Mouse (Mus musculus) brown adipose tissue, adult 24 weeks (tissue): ENCODE results near the gene Arid5b. TPM values are rescaled to one million over a fixed set of nuclear protein-coding genes. Genes with fewer than 3 reads are reported as not detected.

ENCODE experiments used
- H3K27ac ChIP-seq: fragments of 200-500 bp; replicated peaks from 2 replicates; pipeline ENCODE4 v1.5.1; 2012; ENCODE audit warnings: low read depth, mild to moderate bottlenecking, low read length
- H3K4me1 ChIP-seq: fragments of 200-500 bp; 2 replicates; pipeline ENCODE4 v1.6.1; 2012; ENCODE audit warnings: low read length, mixed read lengths; ENCODE audit not compliant: control insufficient read depth, insufficient read depth, insufficient read length
- H3K4me3 ChIP-seq: fragments of 200-500 bp; 2 replicates; pipeline ENCODE4 v1.5.1; 2012; ENCODE audit warnings: low read depth, mild to moderate bottlenecking, low read length, moderate library complexity; ENCODE audit not compliant: insufficient read depth
- polyA plus RNA-seq: library from polyadenylated mRNA; stranded (reverse); fragments of >200 nt; gene quantifications from 2 replicates; pipeline ENCODE4 v1.2.4, GENCODE M21; 2012; ENCODE audit not compliant: missing spikeins, insufficient read depth, insufficient read length

Gene Arid5b
- polyA plus RNA-seq, 1 experiment: 5.0 TPM

DNA sequence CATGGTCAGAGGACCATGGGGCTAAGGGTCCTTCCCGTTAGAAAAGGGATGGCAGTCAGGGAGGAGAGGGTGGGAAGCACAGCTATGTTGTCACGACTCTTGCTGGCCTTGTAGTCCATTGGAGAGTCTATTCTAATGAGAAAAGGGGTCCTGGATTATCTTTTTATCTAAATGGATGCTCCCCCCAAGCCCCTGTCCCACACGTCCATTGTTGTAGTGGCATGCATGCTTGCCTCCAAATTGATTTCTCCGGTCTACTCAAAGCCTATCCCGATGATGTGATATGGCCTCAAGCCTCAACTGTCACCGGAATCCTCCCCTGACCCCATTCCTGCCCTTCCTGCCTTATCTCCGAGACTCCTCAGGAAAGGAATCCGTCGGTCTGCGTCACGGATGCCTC, 187.5 kb downstream of the Arid5b start:
- peak overlapping the region; percentile 93 for H3K27ac ChIP-seq
- peaks cover 24% of the 10 kb centered on the region for H3K4me1 ChIP-seq
- no peak overlapping the region for H3K4me3 ChIP-seq

DNA sequence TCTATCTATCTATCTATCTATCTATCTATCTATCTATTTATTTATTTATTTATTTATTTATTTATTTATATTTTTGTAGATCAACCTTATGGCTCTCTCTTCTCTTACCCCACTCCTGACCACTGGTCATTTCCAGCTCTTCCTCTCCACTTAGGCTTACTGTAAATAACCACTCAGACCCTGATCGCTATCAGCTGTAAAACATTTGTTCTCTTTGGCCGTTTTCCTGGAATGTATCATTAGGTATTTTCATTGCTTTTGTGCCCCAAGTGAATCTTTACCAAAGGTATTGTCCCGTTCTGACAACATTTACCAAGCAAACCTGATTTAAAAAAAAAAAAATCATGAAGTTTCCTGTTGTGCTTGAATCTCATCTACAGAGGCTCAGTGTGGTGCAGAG, 188.0 kb downstream of the Arid5b start:
- Histone ChIP-seq H3K4me3 (no peak overlapping the region), H3K27ac (peak overlapping the region; percentile 93), H3K4me1 (peaks cover 24% of the 10 kb centered on the region)

DNA sequence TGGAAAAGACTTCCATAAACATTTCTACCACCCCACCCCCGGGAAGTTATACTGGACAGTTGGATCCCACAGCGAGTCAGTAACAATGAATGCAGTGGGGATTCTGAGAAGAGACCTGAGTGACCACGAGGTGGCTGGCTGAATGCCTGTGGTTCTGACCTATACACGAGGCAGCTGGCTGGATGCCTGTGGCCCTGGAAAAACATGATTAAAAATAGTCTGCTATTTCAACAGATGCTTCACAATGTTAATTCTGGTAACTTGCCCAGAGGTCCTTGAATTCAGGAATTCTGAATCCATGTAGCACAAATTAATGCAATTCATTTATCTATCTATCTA, 188.4 kb downstream of the Arid5b start:
- H3K4me1 ChIP-seq: peaks cover 24% of the 10 kb centered on the region
- H3K27ac ChIP-seq: peak overlapping the region; percentile 97
- peak overlapping the region; percentile 19; the same call in 1 of the 2 replicates for H3K4me3 ChIP-seq

DNA sequence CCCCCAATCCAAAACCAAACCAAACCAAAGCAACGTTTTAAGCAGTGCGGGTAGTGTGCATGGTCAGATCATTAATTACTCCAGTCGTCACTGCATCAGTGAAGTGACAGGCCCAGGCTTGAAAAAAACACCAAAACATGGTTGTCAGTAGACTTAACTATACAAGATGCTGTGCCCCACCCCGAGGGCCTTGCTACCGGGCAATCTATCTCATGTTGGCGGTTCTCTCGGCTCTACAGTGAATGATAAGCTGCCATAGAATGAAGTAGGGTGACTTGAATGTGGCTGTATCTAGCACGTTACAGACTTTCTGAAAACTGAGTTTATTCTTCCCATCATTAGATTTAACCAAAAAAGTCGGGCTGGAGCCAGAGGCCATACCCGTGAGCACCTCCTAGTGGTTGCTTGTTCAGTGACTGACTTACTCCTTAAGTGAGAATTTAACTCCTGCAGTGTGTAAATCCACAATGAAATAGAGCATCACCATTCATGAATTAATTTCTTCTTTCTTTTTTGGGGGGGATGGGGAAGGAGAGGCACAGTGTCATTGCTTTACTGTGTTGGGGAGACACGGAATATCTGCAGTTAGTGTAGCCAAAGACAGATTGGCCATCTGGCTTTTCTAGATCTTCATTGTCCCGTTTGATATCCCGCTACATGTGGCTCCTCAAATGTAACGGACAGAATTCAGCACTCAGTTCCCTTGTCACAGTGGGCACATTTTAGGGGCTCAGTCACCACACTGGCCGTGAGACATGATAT, 188.9 kb downstream of the Arid5b start:
- Histone ChIP-seq H3K4me1 (peaks cover 24% of the 10 kb centered on the region), H3K4me3 (peak overlapping the region; percentile 19; the same call in 1 of the 2 replicates), H3K27ac (peak overlapping the region; percentile 97)

DNA sequence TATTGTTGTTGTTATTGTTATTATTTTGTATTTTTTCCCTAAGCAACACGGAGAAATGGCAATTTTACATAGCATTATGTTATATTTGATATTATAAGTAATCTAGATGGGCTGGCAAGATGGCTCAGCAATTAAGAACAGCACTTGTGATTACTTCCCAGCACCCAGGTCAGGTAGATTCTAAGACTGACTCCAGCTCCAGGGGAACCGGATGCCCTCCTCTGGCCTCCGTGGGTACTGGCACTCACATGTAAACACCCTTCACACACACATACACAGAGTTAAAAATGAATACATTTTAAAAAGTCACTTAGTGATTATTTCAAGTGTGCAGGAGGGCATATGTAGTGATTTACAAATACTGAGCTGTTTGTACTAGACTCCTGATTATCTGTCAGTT, 190.8 kb downstream of the Arid5b start:
- Histone ChIP-seq H3K27ac (no peak overlapping the region), H3K4me3 (no peak overlapping the region), H3K4me1 (peaks cover 20% of the 10 kb centered on the region)

DNA sequence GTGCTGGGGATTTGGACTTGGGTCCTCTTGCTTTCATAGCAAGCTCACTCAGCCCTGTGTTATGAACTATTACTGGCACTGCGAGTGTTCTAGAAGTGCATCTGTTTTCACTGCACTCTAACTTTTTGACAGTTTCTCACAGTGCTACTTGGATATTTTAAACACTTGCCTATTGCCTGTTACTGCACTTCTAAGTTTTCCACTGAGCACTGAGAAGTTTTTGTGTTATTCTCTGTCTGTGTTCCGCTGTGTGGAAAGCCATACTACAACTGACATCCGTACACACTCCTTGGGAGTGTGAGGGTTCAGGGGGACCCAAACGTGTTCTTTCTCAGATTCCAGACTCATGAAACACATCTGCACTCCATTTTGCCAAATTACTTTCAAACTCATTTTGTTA, 191.6 kb downstream of the Arid5b start:
- H3K4me1 ChIP-seq: peaks cover 18% of the 10 kb centered on the region
- H3K4me3 ChIP-seq: no peak overlapping the region
- H3K27ac ChIP-seq: no peak overlapping the region

DNA sequence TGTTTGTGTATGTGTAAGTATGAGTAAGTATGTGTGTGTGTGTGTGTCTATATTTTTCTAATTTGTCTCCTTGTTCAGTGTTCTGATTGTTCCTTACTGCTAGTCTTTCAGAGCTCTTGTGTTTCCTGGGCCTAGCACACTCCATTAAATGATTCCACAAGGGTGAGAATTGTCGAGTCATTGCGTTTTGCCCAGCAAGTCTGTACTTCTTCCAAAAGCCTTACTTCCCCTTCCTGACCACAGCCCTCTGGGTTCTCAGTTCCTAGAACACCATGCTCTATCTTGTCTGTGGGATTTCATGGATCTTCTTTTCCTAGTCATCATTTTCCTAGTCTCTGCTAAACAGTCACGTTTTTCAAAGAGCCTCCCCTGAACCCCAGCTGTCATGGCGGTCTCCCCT, 193.0 kb downstream of the Arid5b start:
- H3K27ac ChIP-seq: no peak overlapping the region
- no peak overlapping the region for H3K4me3 ChIP-seq
- peaks cover 6% of the 10 kb centered on the region; the same call in 1 of the 2 replicates for H3K4me1 ChIP-seq

DNA sequence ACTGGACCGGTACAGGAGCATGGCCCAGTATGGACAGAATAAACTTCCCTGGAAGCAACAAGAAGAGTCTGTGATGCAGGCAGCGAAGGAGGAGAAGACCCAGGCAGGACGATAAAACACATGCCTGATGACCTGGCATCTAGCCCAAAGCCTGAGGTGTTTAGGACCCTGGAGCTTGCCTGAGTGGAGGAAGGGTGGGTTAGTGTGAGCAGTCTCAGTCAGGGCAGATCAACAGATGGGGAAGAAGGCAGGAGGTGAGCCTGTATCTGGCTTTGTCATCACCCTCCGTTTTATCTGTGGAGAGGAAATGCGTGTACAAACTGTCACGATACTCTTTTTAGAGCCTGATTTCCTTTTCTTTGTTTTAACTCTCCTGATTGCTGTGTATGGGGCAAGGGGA, 196.8 kb downstream of the Arid5b start:
- peaks cover 10% of the 10 kb centered on the region; the same call in 1 of the 2 replicates for H3K4me1 ChIP-seq
- H3K27ac ChIP-seq: peak overlapping the region; percentile 94
- H3K4me3 ChIP-seq: peak overlapping the region; percentile 34

DNA sequence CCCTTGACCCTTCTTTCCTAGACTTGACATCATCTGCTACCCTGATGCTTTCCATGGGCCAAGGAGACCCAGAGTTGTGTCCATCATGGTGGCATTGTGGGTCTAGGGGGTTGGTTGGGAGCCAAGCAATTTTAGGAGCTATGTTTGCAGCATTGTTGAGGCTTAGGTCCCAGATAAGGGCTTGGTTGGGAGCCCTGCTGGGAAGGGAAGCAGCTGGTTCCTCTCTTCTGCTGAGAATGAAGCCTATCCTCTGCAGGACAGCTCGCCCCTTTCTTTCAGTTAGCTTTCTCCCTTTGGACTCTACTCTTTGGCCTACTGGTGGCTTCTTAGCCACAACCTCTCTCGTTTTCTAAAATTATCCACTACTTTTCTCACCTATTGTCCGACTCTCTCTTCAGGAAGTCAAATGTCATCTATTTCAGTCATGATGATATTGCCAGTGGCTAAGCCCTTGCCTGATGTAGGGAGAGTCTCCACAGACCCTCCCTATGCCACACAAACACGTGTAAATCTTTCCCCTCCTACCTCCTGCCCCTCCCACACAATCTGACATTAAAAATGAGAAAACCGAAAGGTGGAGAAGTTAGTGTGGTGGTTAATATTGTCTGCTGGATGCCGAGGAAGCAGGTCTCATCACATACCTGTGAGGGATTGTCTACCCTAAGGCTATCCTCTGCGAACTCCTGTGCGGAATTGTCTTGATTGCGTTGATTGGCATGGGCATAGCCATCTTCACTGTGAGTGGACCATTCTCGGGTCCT, 198.4 kb downstream of the Arid5b start:
- H3K4me1 ChIP-seq: peaks cover 10% of the 10 kb centered on the region; the same call in 1 of the 2 replicates
- H3K4me3 ChIP-seq: peak overlapping the region; percentile 4; the same call in 1 of the 2 replicates
- peak overlapping the region; percentile 94 for H3K27ac ChIP-seq

DNA sequence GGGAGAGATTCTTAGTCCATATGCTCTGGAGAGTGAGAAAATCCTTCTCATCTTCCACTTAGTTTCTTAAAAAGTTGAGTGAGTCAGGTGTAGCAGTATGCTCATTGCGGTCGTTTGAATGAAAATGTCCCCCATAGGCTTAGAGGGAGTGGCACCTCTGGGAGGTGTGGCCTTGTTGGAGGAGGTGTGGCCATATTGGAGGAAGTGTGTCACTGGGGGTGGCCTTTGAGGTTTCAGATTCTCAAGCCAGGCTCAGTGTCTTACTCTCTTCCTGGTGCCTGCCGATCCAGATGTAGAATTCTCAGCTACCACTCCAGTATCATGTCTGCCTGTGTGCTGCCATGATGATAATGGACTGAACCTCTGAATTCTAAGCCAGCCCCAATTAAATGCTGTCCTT, 199.8 kb downstream of the Arid5b start:
- H3K27ac ChIP-seq: no peak overlapping the region
- H3K4me1 ChIP-seq: peaks cover 10% of the 10 kb centered on the region; the same call in 1 of the 2 replicates
- no peak overlapping the region for H3K4me3 ChIP-seq

DNA sequence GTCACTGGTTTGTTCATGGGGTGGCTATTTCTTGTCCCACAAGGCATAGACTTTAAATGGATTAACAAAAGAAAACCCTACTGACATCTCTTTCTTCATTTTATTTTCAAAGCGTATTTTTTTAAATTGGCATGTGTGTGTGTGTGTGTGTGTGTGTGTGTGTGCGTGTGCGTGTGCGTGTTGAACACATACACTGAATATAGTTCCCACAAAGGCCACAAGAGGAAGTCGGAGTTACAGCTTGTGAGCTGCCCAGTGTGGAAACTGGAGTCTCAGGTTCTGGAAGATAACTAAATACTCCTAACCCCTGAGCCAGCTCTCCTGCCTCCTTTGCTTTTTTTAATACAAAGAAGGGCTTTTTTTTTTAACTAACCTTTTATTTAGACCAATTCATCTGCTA, 203.4 kb downstream of the Arid5b start:
- no peak overlapping the region for H3K27ac ChIP-seq
- peaks cover 4% of the 10 kb centered on the region; the same call in 1 of the 2 replicates for H3K4me1 ChIP-seq
- H3K4me3 ChIP-seq: no peak overlapping the region

DNA sequence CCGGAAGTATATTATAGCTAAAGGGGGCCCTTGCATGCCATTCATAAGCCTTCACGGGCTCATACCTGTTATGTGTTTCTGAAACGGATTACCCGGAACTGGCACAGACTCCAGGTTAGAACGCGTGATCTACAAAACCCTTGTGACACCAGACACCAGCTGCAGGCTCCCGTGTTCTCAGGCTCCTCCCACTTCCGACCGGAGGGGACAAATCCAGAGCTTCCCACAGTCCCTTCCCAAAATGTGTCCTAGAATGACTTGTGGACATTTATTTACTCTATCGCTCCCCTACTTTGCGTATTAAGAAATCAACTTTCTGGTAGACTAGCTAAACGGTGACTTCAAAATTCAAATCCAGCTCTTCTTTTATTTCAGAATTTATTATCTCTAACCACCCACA, 204.2 kb downstream of the Arid5b start:
- Histone ChIP-seq H3K4me3 (no peak overlapping the region), H3K4me1 (no peaks in the 10 kb centered on the region; the same call in 1 of the 2 replicates), H3K27ac (peak overlapping the region; percentile 31; the same call in 1 of the 2 replicates)

DNA sequence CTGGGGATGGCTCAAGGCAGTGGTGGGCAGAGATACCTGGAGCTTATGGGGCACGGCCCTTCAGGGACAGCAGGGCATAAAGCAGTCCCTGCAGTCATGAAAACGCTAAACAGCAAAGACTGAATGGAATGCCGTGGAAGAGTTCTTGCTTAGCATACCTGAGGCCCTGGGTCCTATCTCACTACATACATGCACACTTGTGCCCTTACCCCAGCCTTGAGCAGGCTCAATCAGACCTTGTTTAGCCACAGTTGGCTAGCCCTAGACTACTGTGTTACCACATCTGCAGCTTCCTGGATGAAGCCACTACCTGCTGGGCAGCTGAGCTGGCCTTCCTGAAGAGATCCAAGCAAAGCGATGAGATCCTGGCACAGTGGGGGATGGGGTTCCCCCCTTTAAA, 205.9 kb downstream of the Arid5b start:
- Histone ChIP-seq H3K27ac (no peak overlapping the region), H3K4me3 (no peak overlapping the region), H3K4me1 (no peaks in the 10 kb centered on the region; the same call in 1 of the 2 replicates)

DNA sequence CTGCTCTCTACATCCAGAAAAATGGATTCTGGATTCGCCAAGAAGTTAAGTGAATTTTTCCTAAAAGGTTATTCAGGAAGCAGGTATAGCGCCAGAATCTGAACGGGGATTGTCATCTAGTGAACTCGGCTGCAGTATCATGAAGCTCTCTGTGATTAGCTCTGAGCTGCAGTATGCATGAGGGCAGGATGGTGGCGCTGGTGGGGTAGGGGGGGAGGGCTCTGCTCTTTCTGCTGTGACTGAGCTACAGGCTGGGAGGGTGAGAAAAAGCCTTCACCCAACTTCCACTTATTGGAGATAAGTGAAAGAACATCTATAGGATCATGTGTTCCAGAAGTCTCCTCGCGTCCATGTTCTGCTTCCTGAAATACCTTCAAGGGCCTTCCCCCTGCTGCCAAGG, 207.5 kb downstream of the Arid5b start:
- H3K27ac ChIP-seq: no peak overlapping the region

DNA sequence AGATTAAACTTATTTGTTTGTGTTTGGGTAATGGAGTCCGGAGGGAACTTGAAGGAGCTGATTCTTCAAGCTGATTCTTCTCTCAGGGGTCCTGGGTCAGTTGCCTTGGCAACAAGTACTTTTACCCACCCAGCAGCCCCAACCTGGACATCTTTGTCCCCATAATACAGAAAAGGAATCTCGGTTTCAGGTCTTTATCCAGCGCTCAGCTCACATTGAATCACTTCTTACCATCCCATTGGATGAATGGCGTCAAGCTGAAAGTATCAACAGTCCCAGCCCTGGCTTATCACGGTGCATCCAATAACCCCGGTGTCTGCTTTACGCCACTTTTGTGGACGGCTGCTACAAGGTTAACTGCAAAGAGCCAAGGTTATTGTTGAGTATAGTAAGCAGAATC, 210.1 kb downstream of the Arid5b start:
- no peak overlapping the region; the same call in 1 of the 2 replicates for H3K27ac ChIP-seq
- H3K4me1 ChIP-seq: peaks cover 4% of the 10 kb centered on the region
- no peak overlapping the region for H3K4me3 ChIP-seq

More for the DNA sequence above, 207.5 kb downstream of the Arid5b start:
- Histone ChIP-seq H3K4me1 (no peaks in the 10 kb centered on the region; the same call in 1 of the 2 replicates), H3K4me3 (no peak overlapping the region)
